Mouse (Mus musculus) thymus, postnatal 36 days (tissue): ENCODE results near the gene Mea1.

Experiments
- DNase-seq, 2 experiments: peaks; one replicate each; pipeline ENCODE4 v3.0.0; 2022; ENCODE audit warnings: mixed read lengths in 2 of 2

The Mea1 gene

DNA sequence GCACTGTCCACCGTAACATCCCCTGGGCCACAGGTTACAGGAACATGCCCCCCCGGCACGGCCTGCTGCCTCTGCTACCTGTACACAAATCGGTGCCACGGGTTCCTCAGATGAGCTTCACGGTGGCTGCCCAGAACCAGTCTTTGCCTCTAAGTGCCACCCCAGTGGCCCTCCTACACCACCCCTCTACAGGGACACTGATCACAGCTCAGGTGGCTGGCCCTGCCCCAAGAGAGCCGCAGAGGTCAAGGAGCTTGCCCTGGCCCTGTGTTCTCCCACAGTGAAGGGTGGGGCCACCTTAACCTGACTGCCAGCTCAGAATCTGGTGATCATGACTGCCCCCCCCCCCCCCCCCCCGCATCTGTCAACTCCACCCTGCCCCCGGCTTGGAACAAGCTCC is at the start of gene Mea1:
Mea1 (plus strand) TSS at position 378 of the 400 bp plus-strand sequence.
- DNase-seq: no peak

DNA sequence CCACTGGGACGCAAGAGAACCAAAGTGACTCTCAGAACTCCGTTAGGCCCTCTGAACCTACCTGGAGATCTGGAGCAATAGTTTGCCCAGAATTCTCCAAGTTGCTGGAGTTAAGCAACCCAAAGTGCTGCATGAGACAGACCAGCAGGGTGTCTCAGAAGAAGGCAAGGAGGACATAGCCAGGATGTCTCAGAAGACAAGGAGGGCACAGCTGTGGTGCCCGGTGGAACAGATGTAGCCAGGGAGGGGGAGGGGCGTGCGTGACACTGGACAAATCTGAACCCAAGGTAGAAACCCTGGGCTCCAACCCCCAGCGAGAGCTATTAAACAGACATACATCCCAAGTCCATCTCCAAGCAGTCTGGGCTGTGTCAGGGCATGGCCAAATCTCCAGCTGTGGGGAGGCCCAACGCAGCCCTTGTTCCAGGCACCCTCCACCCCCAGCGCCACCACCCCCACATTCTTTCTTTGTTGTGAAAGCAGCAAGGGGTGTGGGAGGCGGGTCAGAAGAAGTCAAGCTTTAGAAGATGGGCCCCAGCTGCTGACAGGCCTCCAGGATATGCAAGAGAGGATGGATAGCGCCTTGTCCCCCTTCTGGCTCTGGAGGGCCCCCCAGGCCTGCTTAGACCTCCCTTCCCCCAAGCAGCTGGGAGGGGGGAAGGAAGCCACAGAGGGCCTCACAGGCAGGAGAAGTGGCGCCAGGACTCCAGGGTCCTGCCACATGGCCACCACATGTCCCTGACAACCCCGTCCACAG is 48.7 kb upstream of the Mea1 start:
- peak; percentile 23 to 44 for DNase-seq

DNA sequence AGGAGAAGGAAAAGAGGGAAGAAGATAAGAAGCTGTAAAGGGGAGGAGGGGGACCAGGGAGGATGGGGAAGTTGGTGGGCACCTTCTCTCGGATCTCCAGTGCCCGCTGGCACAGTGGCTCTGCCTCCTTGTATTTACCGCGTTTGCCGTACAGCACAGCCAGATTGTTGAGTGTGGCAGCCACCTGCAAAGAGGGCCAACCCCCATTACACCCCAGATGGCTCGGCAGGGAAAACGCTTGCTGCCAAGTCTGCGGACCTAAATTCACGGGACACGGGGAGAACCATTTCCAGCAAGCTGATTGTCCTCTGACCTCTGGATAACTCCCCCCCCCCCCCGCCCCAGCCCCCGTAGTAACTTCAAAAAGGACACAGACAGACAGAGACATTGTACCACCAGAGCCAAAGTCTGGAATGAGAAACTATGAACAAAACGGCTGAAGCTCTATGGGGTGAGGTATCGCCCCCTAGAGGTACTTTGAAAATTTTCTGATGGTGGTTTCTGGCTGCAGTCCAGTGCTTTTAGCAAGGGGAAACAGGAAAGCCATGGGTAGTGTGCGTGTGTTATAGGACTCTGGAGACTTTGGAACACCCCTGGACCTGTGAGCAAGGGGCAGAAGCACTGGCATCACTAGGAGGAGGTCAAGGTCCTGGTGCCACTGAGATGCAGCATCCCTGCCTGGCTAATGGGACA is 41.6 kb upstream of the Mea1 start:
- peak in 1 of 2 experiments; percentile 33 for DNase-seq

DNA sequence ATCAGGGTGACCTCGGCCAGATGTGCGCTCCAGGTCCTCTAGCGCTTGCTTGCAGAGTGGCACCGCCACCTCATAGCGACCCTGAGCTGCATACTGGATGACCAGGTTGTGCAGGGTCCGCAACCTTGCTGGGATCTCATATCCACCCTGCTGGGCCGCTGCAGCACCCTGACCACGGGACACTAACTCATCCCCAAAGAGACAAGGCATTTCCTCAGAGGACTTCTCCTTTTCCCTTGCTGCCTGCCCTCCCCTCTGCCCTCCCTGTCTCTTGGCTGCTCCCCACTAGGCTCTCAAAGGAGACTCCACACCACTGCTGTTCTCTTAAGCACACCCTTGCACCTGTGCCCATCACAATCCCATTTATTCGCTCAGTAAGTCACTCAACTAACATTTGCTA is 38.7 kb upstream of the Mea1 start:
- no peak for DNase-seq

DNA sequence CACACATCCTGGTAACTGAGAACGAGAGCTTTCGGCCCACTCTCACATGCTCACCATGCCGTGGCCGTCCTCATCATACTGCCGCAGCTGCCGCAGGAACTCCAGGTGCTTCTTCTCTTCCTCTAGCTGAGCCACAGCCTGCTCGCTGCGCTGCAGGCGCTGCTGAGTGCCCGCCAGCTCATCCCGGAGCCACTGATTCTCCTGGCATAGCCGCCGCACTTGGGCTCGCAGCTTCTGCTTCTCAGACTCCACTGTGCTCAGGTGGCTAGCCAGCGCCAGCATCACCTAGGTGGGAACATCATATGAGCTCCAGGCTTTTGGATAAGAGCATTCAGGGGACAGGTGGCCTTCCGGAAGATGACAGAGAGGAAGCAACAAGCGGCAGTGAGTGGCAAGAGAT is 36.5 kb upstream of the Mea1 start:
- no peak for DNase-seq

DNA sequence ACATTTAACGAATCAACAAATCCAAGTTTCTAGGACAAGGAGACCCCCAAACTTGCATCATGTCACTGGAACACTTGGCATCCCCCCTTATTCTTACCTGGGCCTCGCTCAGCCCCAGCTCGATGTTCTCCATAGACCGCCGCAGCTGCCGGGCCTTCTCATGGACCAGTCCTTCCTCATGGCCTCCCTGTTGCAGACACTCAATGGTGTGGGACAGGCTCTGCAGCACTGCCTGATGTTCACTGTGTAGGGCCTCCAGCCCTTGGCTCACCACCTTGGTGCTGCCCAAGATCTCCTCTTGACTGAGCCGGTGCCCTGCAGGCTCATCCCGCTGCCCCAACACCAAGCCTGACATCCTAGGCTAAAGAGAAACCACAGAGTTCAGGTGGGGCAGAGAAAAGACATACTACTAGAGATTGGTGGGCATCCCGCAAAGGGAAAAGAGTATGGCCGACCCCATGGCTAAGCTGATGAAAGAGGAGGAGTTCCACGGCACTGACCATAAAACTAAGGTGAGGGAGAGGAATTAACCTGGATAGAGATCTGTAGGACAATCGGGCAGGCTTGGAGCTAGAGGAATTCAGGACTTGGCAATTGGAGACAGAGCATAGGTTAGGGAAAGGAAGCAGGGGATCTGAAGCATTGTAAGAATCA is 34.3 kb upstream of the Mea1 start:
- DNase-seq: no peak

DNA sequence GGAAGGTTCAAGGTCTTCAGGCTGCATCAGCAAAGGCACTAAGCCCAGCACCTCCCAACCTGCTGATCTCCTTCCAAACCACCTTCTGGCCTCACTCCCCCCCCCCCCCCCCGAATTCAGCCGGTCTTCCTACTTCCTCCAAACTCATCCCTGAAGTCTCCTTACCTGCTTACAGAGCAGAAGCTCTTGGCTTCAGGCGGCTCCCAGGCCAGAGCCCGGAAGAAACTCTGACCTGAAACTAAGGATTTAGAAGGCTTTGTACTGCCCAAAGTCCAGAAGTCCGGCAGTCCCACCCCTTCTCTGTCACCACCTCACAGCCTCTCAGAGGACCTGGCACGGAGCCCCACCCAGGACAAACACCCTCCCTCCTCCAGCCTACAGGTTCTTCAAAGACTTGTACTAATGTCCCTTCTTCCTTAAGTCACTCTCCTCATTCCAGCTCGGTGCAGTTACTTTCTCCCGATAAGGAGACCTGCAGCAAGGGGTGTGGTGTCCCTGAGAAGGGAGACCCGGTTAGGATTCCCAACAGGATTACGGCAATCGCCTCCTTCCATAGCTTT is 33.6 kb upstream of the Mea1 start:
- DNase-seq: no peak

DNA sequence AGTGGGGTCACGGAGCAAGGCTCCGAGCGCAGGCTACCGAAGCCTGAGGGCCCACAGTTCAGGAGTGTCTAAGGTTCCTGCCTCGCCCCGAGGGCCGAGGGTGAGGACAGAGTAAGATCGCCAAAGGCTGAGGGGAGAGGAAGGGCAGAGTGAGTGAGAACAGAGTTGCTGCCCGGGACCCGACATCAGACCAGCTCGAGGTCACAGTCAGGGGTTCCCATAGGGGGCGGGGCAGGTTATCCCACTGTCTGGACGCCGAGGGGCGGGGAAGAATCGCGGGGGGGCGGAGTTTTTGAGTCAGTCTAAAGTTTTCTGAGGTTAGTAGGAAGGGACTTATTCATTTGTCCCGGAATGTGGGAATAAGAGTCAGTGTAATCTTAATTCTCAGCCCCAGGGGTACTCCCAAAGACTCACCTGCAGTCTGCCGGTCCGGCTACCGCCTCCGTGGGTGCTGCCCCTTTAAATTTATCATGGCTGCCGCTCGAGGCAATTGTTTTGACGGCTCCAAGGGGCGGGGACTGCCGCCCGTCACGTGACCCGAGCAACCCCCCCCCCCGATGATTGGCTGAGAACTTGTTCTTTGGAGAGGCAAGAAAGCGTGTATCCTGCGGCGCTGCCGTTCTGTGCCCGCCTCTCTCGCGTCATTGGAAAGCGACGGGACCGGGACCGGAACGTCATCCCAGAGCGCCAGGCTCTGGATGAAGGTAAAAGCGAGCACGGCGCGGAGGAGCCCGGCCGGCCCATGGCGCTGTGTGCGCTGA is 32.9 kb upstream of the Mea1 start, which contains the start of the genes Klc4 and Mrpl2:
Klc4 (minus strand) TSS at position 462 of the 761 bp plus-strand sequence.
Mrpl2 (plus strand) TSS at position 669 of the 761 bp plus-strand sequence.
- DNase-seq: peak; percentile 98 to 99

DNA sequence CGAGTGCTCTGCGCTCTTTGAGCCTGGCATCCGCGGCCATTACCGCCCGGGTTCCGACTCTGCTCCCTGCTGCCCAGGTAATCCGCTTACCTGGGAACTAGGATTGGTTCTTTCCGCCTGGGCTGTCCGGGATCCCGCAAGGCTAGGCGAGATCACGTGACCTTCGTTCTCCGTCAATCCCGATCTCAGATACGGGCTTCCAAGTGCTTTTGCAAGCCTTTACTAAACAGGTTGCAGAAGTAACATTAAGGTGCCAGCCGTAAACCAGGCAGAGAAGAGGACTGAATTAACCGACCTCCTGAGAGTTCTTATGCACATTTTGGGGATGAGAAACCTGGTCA is 32.3 kb upstream of the Mea1 start:
- no peak for DNase-seq

DNA sequence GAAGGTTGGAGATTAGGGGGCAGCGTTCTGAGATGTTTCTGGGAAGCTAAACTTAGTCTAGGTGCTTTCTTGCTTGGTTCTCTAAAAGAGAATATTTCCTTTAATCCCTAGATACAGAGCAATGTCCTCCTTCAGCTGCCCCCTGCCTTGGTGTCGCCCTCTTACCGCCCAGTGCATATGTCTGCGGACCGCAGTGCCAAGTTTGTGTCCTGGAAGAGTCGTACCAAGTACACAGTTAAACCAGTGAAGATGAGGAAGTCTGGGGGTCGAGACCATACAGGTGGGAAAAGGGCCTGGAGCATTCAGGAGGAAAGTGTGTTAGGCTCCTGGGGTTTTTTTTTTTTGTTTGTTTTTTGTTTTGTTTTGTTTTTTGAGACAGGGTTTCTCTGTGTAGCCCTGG is 31.3 kb upstream of the Mea1 start:
- no peak for DNase-seq

DNA sequence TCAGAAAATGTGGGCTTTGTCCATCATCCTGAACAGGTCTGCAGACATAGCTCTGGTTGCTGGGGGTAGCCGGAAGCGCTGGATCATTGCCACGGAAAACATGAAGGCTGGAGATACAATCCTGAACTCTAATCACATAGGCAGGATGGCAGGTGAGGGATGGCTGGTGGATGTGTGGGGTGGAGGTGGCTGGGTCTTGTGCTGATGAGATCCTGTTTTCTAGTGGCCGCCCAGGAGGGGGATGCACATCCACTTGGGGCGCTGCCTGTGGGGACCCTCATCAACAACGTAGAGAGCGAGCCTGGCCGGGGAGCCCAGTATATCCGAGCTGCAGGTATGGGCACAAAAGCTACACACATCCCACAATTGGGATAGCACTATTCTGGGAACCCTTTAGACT is 30.2 kb upstream of the Mea1 start:
- no peak for DNase-seq

DNA sequence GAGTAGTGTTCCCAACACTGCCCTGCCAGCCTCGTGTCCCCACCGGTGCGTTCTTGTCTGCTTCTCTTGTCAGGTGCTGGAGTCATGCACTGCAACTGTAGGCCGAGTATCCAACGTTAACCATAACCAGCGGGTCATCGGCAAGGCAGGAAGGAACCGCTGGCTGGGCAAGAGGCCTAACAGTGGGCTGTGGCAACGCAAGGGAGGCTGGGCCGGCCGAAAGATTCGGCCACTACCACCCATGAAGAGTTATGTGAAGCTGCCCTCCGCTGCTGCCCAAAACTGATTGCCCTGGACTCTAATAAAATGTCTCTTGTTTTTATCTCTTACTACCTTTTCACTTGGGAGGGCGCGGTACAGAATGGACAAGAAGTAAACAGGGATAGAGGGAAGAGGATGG is 28.8 kb upstream of the Mea1 start:
- no peak for DNase-seq

DNA sequence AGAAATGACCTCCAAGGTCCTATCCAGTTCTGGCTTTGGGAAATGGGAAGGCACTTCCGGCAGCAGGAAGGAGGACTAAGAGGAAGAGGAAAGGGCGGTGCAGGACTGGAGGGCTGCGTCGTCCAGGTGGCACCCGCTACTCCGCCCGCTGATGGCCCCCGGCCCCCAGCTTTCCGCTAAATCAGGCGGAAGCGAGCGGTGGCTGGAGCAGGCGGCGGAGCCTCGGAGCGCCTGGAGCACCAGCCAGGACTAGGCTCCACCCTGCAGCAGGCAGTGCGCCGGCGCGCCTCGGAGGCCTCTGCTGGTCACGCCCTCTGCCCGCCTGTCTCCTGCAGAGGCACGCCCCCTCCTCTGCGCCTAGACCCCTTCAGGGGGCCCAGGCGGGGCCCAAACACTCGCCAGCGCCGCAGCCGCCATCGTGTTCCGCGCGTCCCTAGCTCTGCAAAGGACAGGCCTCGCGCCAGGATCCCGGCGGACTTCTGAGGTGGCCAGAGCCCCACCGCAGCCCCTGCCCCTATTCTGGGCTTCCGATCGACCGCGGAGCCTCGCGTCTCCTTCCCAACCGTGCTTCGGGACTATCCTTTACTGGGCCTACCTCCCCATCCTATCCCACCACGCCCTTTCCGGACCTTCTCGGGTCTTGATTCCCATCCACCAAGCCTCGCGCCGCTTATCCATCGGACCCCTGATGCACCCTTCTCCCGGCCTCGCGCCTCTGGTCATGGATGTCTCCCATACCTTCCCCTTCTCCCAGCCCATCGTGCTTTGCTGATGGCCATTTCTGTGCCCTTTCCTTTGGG is 28.2 kb upstream of the Mea1 start, which contains the start of gene Cul7:
Cul7 (plus strand) TSS at position 106 of the 800 bp plus-strand sequence.
- DNase-seq: peak; percentile 89 to 96

DNA sequence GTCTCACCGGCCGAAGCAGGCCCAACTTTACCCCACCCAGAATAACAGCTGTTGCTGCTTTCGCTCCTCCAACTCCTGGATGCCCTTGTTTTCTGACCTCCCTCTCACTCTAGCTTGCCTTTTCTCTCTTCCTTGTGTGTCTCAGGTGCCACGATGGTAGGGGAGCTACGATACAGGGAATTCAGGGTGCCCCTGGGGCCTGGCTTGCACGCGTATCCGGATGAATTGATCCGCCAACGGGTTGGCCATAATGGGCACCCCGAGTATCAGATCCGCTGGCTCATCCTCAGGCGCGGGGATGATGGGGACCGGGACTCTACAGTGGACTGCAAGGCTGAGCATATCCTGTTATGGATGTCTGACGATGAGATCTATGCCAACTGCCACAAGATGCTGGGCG is 27.3 kb upstream of the Mea1 start:
- no peak for DNase-seq

DNA sequence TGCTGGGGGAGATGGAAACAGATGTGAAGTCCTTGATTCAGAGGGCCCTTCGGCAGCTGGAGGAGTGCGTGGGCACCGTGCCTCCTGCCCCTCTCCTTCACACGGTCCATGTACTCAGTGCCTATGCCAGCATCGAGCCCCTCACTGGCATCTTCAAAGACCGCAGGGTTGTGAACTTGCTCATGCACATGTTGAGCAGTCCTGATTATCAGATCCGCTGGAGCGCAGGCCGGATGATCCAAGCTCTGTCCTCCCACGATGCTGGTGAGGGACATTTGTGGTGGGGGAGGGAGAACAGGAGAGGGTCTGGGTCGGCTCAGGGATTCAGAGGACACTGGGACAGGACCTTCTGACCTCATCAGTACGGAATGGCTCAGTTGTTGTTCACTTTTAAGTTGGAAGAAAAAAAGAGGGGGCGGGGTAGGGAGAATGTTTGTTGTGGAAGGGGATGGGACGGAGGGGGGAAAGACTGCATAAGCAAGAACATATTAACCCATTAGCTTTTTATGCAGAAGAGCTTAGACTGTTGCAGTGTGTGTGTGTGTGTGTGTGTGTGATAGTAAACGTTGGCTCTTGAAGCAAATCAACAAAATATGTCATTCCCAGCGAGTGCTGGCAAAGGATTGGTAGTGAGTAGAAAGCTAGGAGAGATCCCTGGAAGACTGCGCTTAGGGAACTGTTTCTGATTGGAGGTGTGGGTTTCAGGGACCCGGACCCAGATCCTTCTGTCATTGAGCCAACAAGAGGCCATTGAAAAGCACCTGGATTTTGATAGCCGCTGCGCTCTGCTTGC is 26.6 kb upstream of the Mea1 start:
- DNase-seq: no peak

DNA sequence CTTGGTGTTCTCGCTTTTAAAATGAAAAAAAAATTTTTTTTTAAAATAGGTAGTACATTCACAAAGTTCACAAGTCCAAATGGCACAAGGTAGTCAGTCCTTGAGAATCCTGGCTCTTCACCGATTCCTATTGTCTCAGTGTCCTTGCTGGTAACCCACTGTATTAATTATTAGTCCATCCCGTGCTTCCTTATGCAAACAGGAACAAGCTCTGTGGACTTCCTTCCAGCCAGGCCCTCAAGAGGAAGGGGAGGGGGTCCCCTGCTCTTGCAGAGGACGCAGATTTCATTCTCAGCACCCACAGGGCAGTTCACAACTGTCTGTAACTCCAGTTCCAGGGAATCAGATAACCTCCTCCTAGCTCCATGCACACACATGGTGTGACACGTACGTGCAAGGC is 22.5 kb upstream of the Mea1 start:
- no peak for DNase-seq

DNA sequence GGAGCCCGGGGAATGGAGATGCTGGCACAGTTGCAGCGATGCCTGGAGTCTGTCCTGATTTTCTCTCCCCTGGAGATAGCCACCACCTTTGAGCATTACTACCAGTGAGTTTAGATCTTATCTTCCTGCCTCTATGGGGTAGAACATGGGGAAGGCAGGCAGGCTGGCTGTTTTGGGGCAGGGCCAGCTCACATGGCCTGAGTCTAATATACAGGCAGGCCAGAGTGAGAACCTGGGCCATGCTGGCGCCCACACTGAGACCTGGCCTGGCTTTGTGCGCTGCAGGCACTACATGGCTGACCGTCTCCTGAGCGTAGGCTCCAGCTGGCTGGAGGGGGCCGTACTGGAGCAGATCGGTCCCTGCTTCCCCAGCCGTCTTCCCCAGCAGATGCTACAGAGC is 17.2 kb upstream of the Mea1 start:
- DNase-seq: no peak

DNA sequence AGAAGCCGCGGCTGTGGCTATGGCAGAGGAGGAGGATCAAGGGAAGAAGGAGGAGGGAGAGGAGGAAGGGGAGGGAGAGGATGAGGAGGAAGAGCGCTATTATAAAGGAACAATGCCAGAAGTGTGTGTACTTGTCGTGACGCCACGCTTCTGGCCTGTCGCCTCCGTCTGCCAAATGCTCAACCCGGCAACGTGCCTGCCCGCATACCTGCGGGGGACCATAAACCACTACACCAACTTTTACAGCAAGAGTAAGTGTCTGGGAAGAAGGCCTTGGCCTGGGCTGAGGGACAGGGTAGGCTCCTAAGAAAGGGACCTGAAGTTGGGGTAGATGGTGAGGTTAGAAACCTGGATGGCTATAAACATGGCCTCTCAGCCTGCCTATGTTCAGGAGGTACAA is 16.6 kb upstream of the Mea1 start:
- DNase-seq: no peak

DNA sequence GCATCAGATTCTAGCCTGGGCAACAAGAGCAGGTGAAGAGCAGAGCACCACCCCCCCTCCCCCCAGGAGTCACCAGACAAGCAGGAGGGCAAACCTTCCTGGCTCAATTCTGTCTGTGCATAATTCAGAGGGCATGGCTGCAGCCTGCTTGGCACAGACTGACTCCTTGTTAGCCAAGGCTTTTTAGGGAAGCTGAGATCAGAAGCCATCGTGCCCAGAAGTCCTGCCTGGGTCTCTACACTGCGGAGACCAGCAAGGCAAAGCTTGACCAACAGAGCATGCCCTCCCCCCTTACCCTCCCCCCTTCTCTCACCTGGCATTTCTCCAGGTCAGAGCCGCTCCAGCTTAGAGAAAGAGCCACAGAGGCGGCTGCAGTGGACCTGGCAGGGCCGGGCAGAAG is 15.9 kb upstream of the Mea1 start:
- DNase-seq: no peak

DNA sequence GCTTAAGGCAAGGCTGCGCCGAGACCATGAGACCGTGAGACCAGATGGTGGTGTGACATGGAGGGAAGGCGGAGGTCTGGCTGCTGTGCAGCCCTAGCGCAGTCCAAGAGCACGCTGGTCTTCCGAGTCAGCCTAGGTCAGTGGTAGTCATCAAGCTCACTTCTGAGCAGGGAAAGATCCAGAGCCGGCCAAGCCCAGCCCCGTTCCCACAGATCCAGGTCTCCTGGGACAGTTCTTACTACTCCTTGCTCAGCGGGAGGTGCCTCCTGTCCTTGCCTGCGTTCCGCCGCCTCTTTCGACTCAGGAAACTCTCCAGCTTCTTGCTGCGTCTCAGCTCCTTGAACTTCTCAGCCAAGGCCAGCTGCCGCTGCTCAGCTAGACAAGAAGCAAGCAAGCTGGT is 10.9 kb upstream of the Mea1 start:
- DNase-seq: no peak

DNA sequence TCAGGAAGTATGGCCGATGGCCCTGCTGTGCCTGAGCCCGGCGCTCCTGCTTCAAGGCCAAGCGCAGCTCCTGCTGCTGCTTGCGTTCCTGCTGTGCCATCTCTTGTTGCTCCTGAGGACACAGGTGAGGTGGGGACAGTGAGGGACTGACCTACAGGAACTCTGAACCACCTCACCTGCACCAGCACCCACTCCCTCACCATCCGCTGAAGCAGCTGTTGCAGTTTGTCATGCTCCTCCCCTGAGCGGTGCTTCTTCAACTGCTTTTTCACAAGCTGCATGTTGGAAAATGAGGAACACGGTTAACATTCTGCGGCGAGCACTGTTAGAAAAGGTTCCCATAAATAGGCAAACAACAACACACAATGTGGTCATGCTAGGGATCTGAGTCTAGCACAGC is 8.7 kb upstream of the Mea1 start:
- DNase-seq: no peak
